Mouse (Mus musculus) embryonic fibroblast, embryonic 13.5 days (primary cell): ENCODE results near the gene Maml3.

ENCODE experiments used
- CTCF ChIP-seq: IDR thresholded peaks from 2 replicates; pipeline ENCODE4 v1.5.1; 2011; ENCODE audit warnings: mild to moderate bottlenecking, control low read depth, low read length, moderate library complexity, borderline replicate concordance; ENCODE audit not compliant: insufficient read depth
- POLR2A ChIP-seq: IDR thresholded peaks from 2 replicates; pipeline ENCODE4 v1.6.1; 2011; ENCODE audit warnings: low read depth, mild to moderate bottlenecking, control low read depth, low read length, moderate library complexity

- TF ChIP-seq CTCF: no peak
- no peak for TF ChIP-seq POLR2A
These were observed 308.0 kb downstream of the Maml3 start for GRCm38 (mm10) chr3:51796838-51797237.
